Mouse (Mus musculus) spleen, postnatal 10 days (tissue): ENCODE data around the gene Olfr1423.
"Not testable (repeated sequence)": the region's sequence is repeated elsewhere in the genome, so short reads cannot be mapped to it uniquely, and the experiment has no call there.

Experiments
- DNase-seq, 2 experiments: peaks; one replicate each; pipeline ENCODE4 v3.0.0; 2021 to 2022; ENCODE audit warnings: low spot score in 2 of 2

Olfr1423 gene

DNA sequence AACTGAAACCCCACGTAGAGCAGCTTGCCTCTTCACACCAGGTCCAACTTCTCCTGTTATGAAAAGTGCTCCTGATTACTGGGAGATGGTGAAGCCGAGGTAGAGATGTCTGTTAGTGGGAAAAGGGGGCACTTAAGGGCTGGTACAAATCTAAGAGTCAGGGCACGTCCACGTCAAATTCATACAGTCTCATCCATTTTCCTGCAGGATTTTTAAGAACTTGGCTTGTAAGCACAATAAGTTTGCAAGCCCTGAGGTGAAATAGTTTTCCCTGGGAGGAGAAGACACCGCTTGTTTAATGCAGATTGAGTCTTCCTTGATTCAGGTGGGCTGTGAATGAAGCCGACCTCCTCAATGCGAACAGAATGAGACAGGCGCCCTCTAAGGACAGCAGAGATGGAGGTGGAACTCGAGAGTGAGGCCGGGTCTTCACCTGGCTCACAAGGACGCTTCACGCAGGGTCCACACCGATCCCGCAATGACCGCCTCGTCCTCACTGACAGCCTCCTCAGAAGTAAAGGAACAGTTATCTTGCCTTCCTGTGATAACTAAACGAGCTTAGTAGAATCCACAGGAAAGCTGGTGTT, 34.7 kb downstream of the Olfr1423 start:
- peak; percentile 38 to 44 for DNase-seq

DNA sequence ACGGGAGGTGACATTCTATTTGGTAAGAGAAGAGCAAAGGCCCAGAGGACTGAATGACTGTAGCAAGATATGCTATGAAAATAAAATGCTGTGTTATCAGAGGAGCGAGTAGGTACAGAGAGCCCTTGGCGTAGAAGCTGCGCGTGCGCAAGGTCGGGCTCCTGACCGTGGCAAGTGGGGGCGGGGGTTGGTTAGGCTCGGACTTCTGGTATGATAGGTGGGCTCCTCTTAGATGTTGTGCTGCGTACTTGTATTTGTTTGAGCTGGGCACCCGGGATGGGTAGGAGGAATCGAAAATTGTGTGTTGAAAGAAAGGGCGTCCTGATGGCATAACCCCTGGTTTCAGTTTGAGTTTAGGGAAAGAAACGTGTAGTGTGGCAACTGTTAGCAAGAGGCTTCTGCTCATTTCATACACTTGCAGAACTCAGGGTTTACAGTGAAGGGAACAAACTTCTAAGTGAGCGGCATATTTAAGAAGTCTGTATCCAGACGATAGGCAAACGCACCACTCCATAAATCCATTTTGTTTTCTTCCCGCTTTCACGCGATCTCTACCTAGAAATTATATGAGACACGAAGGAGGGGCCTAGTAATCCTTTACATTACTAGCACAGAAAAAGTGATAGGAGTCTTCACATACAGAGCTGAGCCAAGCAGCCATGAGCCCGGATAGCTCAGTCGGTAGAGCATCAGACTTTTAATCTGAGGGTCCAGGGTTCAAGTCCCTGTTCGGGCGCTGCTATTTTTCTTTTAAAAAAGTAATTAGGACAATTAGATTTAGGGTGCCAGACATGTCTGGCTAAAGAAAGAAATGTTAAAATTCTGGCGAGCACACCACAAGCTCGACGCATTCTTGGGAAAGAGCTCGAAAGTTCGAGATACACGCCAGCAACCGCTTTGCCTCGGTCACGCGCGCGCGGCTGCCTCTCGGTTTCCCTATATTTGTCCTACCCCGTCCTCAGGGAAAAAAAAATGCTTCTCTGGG, 35.4 kb downstream of the Olfr1423 start:
- peak; percentile 81 to 89 for DNase-seq

GRCm38 (mm10) chr19:12004216-12005008, 36.7 kb downstream of the Olfr1423 start:
- peak in 1 of 2 experiments; percentile 14 for DNase-seq

DNA sequence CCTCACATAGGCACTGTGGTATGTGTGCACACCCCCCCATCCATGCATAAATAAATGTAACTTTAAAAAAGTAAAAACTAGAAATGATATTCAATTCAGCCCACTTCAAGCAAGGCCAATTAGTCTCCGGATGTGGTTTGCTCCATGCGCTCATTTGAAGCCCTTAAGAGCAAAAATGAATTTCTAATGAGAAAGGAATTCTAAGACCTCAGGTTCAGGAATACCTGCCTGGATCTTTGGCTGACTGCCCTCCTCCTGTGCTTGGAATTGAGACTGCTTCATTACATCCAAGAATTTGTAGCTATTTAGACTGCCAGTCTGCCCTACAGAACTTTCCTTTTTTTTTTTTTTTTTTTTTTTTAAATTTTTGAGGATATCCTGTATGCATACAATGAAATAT, 37.5 kb downstream of the Olfr1423 start:
- DNase-seq, result no peak

- no peak for DNase-seq
Measured at GRCm38 (mm10) chr19:12002791-12003190, 38.3 kb downstream of the Olfr1423 start.

- DNase-seq, result peak; percentile 40 to 76
Measured at GRCm38 (mm10) chr19:12002125-12002524, 39.0 kb downstream of the Olfr1423 start.

DNA sequence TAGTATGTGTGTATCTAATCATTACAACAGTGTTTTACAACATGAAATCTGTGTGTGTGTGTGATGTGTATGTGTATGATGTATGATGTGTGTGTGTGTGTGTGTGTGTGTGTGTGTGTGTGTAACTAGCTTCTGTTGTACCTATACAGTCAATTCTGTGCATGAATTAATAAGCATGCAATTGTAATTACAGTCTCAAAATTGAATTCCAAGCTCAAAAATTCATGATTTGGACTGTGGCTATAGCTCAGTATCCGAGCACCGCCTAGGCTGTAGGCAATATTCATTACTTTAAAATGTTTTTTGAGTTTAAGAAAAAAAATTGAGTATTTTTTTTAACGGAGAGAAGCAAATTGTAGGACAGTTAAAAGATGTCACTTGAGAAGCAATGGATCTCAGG, 39.4 kb downstream of the Olfr1423 start:
- DNase-seq, result no peak

DNA sequence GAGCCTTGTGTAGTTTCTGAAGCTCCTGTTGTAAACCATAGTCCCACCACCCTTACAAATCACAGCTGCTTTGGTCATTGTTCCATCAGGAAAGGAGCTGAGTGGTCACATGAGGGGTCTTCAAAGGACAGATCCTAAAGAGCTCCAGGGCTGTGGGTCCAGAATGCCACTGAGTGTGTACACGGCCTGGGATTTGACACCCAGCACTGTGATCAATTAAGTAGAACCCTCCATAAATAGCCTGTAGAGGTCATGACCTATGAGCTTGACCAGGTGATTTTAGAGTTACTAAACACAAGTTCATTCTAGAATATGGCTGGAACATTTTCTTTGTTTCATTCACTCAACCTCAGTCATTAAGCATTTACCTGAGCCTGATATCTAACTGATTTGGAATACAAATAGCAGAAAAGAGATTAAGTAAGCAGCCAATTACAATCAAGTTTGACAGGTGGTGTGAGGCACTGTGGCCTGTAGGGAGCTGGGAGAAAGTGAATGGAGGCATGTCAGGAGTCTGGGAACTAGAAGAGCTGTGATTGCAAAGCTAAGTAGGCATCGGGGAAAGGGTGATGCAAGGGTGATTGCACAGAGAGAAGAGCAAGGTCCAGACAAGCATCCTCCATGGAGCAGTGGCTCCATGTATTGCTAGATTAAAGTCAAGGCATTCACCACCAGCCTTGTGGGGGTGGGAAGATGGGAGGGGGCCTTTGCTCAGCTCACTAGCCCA, 45.2 kb downstream of the Olfr1423 start:
- no peak for DNase-seq

- DNase-seq, result no peak
Measured at GRCm38 (mm10) chr19:11994703-11995431, 46.2 kb downstream of the Olfr1423 start.

DNA sequence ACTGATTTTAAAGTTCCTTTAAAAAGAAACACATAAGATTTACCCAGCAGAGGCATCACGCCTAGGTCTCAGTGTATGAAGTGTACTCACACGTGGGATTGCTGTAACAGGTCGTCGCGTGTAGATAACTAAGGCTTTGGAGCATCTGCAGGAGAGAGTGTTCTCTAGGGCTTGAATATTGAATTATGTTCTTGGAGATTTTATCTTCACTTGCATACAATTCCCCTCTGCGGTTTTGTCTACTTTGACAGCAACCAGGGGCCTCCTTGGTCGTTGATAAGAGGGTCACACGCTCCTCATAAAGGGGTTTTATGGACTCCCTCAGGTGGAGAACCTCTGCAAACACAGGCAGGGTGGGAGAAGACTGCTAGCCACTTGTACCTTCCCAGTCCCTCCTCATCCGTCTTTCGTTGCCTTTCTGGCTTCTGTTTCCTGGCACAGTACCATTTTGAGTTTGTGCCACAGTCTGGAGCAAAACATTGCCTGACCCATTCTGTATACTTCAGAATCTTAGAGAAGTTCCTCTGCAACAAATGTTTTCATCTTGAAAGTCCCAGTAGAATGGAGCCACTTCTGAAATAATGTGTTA, 48.6 kb downstream of the Olfr1423 start:
- no peak for DNase-seq

- DNase-seq, result no peak
Measured at GRCm38 (mm10) chr19:11992034-11992433, 49.1 kb downstream of the Olfr1423 start.

DNA sequence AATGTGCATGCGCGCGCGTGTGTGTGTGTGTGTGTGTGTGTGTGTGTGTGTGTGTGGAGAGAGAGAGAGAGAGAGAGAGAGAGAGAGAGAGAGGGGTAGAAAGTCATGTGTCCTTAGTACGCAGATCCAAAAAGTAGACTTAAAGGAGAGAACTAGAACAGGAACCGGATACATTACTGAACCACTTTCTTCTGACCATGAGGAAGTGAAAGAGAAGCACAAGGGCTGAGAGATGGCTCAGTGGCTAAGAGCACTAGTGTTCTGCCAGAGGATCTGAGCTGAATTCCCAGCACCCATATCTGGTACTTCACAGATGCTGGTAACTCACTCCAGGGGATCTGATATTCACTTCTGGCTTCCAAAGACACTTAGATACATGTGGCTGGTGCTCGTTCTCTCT, 51.8 kb downstream of the Olfr1423 start:
- DNase-seq, result no peak

DNA sequence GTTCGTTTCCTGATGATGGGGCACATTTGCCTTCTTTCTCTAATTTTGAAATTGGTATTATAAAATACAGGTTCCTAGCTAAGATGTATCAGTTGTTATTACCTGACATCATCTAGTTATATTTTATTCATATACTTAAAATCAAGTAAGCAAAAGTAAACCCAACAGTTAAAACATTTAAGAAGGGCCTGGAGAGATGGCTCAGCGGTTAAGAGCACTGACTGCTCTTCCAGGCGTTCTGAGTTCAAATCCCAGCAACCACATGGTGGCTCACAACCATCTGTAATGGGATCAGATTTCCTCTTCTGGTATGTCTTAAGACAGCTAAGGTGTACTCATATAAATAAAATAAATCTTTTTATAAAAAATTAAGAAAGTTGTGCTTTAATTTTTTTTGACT, 53.3 kb downstream of the Olfr1423 start:
- DNase-seq, result no peak

DNA sequence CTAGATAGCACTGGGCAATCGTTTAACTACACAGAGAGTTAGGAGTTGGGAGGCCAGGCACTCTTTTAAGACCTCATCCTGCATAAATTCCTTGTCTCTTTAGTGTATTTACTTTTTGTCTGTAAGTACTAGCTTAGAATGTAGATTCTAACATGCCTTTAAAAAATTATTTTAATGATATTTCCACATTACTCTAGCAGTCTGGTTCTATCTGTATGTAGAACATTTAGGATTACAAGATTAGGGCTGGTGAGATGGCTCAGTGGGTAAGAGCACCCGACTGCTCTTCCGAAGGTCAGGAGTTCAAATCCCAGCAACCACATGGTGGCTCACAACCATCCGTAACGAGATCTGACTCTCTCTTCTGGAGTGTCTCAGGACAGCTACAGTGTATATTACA, 56.5 kb downstream of the Olfr1423 start:
- DNase-seq, result not testable (repeated sequence)
